Mouse (Mus musculus) C2C12 (cell line): ENCODE results near the gene Omg.

ENCODE experiments used
- CEBPB ChIP-seq: IDR thresholded peaks from one replicate; pipeline ENCODE4 v1.6.1; 2011; ENCODE audit warnings: low read depth, mild to moderate bottlenecking, control low read depth, moderate library complexity
- CTCF ChIP-seq: IDR thresholded peaks from one replicate; pipeline ENCODE4 v1.5.1; 2011; ENCODE audit not compliant: control insufficient read depth, insufficient read depth, insufficient read length
- USF1 ChIP-seq: IDR thresholded peaks from one replicate; pipeline ENCODE4 v1.6.1; 2011; ENCODE audit warnings: low read depth, mild to moderate bottlenecking, control low read depth, moderate library complexity

GRCm38 (mm10) chr11:79519878-79520291 lies 16.0 kb upstream of the Omg start:
- TF ChIP-seq CTCF (no peak), CEBPB (no peak), USF1 (no peak)
